Mouse (Mus musculus) lung, adult 2 months (tissue): ENCODE data around the gene Galnt17.

Experiments
- CTCF ChIP-seq: fragments of 200-500 bp; IDR thresholded peaks from 2 replicates; pipeline ENCODE4 v1.5.1; 2011; ENCODE audit warnings: mild to moderate bottlenecking, low read length, control low read depth; ENCODE audit not compliant: insufficient read depth
- POLR2A ChIP-seq: fragments of 200-500 bp; IDR thresholded peaks from 2 replicates; pipeline ENCODE4 v1.6.1; 2011; ENCODE audit warnings: low read depth, mild to moderate bottlenecking, control low read depth, low read length, borderline replicate concordance; ENCODE audit errors: extremely low read depth

GRCm38 (mm10) chr5:131293726-131294449 lies 14.4 kb downstream of the Galnt17 start:
- TF ChIP-seq POLR2A = no peak
- TF ChIP-seq CTCF = no peak
